Mouse (Mus musculus) lung, adult 10 weeks (tissue): Measurements from ENCODE around the gene Ovol2. TPM values are rescaled to one million over a fixed set of nuclear protein-coding genes. Genes with fewer than 3 reads are reported as not detected.

Experiments
- polyA plus RNA-seq: library from polyadenylated mRNA; stranded (reverse); fragments of 350-450 nt; fragmentation: Illumina TruSeq; extraction: RNeasy Lipid Tissue Mini Kit (QIAGEN cat#74804); gene quantifications from one replicate; pipeline ENCODE4 v1.2.3, GENCODE M21; 2014; ENCODE audit warnings: low read depth, low replicate concordance; ENCODE audit not compliant: insufficient read depth

Ovol2 gene
- polyA plus RNA-seq, result 3.1 TPM

GRCm38 (mm10) chr2:144331401-144332302, at the start of gene Ovol2:
TSS of gene Ovol2 (minus strand) at chr2:144332146.

DNA sequence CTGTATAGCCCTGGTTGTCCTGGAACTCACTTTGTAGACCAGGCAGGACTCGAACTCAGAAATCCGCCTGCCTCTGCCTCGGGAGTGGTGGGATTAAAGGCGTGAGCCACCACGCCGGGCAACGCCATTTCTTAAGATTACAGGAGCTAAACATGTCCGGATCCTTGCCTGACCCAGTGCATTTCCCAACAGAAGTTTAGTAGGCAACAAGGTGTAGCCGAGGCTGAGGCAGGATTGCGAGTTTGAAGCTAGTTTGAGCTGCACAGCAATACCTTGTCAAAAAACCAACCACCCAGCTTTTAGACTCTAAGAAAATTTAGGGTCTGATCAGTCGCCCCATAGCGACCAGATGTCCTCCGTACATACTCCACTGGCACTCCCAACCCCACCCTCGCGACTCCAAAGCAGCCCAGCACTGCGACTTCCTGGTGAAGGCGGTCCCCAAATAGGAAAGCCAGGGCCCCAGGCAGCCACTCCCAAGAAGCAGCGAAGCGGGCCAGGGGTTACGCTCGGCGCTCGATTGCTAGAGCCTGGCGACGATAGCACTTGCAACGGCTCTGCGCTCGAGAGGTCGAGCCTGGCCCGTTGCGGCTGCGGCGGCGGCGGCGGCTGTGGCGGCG, 36.6 kb upstream of the Ovol2 start, which contains the start of the genes Kat14 and Pet117:
Gene Kat14, plus strand, starts transcription at position 584 of the 620 bp plus-strand sequence.
Gene Pet117, plus strand, starts transcription at position 597 of the 620 bp plus-strand sequence.

DNA sequence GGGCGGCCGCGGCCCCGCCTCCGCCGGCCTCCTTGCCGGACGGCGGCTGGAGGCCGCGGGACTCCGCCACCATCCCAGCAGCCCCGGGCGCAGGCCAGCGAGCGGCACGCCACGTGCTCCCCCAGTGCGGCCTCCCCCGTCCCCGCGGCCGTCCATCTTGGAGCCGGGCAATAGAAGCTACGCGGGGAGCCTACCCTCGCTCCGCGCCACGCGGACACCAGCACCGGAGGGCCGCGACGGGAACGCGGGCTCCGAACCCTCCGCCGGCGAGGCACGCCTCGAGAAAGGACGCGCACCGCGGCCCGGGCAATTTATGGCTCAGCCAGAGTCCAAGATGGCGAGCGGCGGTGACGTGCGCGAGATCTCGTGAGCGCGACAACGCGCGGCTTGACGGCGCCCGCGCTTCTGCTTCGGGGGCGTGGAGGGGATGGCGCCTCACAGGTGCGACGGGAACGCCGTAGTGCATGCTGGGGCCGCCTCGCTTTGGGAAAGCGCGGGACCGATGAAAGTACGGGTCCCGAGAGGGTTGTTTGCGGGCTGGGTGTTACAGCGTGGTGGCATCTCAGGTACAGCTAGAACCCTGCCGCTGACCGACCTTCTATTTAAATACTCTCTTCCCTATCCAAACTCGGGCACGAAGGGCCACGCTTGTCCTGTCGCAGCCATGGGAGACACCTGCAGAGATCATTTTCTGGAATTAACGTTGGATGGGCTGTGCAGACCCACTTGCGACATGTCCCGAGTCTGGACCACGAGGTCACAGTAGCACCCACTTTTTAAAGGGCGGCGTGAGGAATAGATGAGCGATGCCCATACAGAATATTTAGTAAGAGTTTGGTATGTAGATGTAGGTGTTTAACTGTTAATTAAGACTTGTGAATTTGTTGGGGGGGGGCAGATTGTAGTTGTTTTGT, 61.2 kb downstream of the Ovol2 start, which contains the start of the genes Mgme1 and Snx5:
Gene Mgme1, plus strand, starts transcription at position 157 of the 914 bp plus-strand sequence.
Gene Snx5, minus strand, starts transcription at position 400 of the 914 bp plus-strand sequence.

Other genes starting within 250 kb of the Ovol2 start
- gene Mgme1, start 61.5 kb downstream of the Ovol2 start, polyA plus RNA-seq, result 5.6 TPM
- gene Snx5, start 61.2 kb downstream of the Ovol2 start, polyA plus RNA-seq, result 68.9 TPM
- gene Kat14, start 36.8 kb upstream of the Ovol2 start, polyA plus RNA-seq, result 16.1 TPM
- not detected for gene Pet117, start 36.9 kb upstream of the Ovol2 start, polyA plus RNA-seq
- gene Dzank1, start 195.3 kb upstream of the Ovol2 start, polyA plus RNA-seq, result 1.5 TPM
- gene Polr3f, start 195.6 kb upstream of the Ovol2 start, polyA plus RNA-seq, result 6.6 TPM
- 22.8 TPM for gene Rbbp9, start 218.7 kb upstream of the Ovol2 start, polyA plus RNA-seq
- 33.8 TPM for gene Sec23b, start 224.1 kb upstream of the Ovol2 start, polyA plus RNA-seq